Mouse (Mus musculus): ENCODE measurements around the gene Senp1.

Gene Senp1

GRCm38 (mm10) chr15:98107703-98108296 is 14.3 kb upstream of the Senp1 start:
- no peak for DNase-seq (ENCODE audit: low read depth)

DNA sequence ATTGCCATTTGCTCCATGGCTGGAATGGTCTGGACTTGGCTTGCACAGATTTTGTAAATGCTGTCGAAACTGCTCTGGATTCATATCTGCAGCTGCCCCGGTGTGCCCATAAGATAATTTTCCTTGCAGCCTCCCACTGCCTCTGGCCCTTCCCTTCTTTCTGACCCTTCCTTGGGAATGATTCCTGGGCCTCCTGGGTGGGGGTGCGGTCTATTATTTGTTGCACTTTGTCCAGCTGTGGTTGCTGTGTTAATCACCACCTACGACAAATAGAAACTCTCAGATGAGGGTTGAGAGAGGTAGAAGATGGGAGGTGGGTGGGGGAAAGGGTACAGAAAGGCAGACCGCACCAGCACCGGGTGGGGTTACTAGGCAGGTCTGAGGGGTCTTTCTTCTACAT is 13.7 kb upstream of the Senp1 start:
- DNase-seq (ENCODE audit: low read depth), result no peak

DNA sequence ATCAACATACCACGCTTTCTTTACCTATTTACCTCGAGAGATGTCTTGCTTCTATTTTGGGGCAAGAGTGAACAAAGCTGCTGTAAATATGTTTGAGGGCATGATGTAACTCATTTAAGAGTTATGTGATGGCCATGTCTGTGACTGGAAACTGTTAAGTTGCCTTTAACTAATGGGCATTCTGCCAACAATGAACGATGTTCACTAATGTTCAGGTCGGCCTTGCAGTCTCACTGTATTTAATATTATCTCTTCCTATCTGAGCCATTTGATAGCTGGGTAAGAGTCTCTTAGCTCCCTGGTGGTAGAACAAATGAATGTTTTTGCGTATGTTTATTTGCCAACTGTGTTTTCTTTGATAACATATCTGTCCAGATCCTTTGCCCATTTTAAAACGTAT is 13.0 kb upstream of the Senp1 start:
- DNase-seq (ENCODE audit: low read depth), result no peak

GRCm38 (mm10) chr15:98102401-98102800 is 8.9 kb upstream of the Senp1 start:
- DNase-seq (ENCODE audit: low read depth), result no peak

GRCm38 (mm10) chr15:98098519-98098918 is 5.0 kb upstream of the Senp1 start:
- DNase-seq (ENCODE audit: low read depth), result no peak

DNA sequence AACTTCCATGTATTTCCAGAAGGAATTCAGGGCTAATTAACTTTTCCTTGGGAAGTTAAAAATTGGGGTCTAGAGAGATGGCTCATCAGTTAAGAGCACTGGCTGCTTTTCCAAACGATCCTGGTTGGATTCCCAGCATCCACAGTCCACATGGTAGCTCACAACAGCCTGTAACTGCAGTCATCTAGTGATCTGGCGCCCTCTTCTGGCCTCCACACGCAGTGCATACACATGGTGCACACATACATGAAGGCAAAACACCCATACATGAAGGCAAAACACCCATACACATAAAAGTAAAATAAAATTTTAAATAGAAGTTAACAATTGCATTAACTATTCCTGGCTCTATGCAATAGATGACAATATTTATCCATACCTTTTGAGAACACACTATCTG is 3.4 kb upstream of the Senp1 start:
- no peak for DNase-seq (ENCODE audit: low read depth)

- no peak for DNase-seq (ENCODE audit: low read depth)
Observed at GRCm38 (mm10) chr15:98094905-98095304, 1.4 kb upstream of the Senp1 start.

DNA sequence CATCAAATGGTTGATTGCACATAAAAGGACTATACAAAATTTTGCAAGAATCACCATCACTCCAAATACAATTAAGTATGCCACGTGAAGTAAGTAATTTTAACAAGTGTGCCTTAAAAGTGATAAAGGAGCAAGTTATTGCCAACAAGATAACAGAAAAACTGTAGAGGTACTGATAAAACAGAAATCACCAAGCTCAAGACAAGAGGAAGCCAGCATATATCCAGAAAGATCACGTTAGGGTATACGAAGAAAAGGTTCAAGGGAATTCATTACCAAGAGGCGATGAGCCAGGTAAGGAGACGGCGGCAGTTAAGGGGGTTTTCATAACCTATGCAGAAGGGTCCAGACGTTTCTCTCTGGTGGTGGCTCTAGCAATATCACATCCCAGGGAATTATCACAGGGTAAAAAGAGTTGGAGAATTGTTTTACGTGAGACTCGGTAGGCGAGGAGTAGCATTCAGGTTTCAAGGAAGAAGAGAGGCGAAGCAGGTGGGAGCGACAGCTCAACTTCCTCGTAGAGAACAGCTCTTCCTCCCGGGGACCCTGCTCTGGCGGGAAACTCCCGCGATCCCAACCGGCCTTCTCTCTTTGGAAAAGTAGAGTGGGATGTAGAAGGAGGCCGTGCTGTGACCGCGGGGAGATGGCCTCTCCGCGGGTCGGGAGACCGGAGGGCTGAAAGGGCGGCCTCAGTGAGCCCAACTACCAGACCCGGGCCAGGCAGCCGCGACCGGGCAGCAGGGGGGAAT is 998 bp downstream of the Senp1 start, which contains the start of gene Pfkm:
Gene Pfkm (plus strand): TSS at position 218 of the 749 bp plus-strand sequence.
- DNase-seq (ENCODE audit: low read depth), result no peak

DNA sequence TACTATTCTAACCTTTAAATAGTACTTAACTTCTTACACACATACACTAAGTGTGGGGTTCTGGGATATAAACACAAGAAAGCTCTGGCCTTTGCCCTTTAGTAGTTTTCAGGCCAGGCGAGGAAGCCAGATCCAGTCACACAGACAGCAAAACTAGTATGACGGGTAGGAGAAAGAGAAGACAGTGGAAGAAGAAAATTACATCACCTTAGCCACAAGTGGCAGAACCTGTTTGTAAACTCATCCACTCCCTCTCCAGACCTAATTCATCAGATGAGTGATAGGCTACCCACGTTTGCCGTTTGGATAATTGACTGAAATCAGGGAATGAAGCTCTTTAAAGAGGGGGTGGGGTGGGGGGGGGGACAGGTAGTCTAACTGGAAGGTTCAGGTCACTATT is 1.7 kb downstream of the Senp1 start:
- DNase-seq (ENCODE audit: low read depth), result no peak

DNA sequence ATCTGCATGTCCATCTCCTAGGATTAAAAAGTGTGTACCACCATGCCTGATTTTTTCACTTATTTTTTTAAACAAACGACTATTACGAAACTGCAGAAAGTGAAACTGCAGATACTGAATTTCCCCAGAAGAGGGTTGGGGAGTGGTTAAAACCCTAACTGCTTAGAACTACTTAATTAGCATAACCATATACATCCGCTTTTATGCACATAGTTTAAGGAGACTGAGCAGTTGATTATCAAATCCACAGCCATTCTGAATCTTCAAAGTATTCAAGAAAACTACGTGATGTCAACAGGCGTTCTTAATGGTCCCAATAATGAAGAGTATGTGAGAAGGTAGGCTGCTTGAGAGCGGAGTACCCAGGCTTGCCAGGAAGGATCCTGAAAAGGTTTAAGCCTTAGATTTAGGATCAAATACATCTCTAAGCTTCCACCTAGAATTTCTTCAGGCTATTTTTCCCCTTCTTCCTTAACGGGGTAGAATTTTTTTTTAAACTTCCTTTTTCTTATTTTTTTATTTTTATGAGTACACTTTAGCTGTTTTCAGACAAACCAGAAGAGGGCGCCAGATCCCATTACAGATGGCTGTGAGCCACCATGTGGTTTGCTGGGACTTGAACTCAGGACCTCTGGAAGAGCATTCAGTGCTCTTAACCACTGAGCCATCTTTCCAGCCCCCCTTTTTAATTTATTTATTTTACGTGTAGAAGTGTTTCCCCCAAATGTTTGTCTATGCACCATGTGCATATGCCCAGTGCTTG is 3.9 kb downstream of the Senp1 start:
- no peak for DNase-seq (ENCODE audit: low read depth)

DNA sequence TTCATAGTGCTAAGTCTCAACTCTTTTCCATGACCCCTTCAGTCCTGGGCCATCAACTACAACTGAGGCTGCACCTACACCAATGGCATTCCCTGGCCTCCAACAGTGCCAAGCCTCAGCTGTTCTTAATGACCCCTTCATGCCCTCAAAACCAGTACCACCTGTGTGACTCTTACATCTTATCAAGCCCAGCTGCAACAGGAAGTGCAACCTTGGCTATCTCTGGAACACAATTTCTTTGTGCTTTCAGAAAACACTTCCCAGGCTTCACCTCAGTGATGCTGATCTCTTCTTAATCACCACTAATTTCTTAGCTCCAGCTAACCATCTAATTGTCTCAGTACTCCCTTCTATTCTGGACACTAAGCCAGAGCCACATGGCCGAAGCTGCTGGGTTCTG is 4.7 kb downstream of the Senp1 start:
- no peak for DNase-seq (ENCODE audit: low read depth)

DNA sequence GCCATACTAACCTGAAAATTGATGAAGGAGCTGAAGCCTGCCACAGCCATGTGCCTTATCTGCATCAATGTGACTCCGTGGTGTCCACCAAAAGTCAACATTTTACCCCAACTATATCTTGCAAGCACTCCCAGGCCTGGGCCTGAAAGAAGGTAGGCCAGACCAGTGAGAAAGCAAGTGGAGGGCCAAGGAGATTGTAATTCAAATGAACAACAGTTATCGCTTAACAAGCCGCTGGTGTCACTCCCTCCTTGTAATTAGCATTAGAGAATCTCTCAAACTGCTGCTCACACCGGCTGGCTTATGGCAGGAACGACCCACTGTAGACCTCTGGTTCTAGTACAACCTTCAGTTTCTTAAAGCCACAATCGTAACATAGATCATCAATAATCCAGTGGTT is 16.6 kb downstream of the Senp1 start:
- DNase-seq (ENCODE audit: low read depth), result no peak

DNA sequence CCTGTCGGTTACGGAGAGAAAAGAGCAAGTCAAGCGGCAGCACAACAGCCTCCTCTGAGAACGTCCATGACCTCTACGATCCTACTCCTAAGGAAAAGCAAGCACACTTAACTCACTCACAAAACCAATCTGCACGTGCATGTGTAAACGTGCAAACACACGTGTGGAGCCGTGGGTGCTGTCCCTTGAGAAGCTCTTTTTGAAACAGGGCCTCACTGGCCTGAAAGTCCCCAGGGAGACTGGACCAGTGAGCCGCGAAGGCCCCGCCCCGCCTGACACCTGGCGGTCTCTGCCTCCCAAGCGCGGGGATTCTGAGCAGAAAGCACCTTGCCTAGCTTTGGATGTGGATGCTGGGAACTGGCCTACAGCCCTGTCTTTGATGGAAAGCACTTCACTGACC is 18.5 kb downstream of the Senp1 start:
- DNase-seq (ENCODE audit: low read depth), result no peak

DNA sequence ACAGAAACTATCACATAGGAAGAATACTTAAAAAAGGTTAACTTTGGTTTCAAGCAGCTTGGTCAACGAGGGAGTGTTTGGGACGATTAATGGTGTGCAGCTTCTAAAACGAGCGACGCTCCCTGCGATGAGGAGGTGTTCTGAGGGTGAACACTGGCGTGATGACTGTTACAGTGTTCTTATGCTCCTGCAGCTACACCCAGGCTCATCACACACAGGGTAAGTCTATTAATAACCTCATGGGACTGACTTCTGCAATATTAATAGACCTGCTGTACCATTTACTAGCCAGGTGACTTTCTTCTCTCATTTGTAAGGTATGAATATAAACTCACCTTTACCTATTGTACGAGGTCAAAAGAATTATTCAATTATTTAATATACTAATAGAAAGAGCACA is 19.0 kb downstream of the Senp1 start:
- DNase-seq (ENCODE audit: low read depth), result no peak

DNA sequence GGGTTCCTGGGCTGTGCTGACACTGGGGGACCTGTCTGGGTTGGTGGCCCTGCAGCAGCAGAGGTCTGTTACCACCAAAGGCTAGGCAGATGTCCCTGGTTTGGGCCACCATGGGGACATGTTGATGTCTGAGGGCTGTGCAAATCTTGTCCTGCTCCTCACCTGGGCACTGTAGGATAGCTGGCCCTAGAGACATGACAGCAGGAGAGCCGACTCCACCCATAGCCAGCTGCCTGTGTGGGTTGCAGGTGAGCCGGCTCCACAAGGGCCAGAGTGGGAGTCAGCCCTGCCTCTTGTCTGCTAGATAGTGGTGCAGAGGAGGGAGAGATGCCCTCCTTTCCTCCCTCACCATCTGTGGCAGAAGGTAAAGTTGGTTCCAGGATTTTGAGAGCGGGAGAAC is 23.2 kb downstream of the Senp1 start:
- DNase-seq (ENCODE audit: low read depth), result no peak

- DNase-seq (ENCODE audit: low read depth), result no peak
Observed at GRCm38 (mm10) chr15:98069566-98070245, 23.8 kb downstream of the Senp1 start.

GRCm38 (mm10) chr15:98068506-98068905 is 25.0 kb downstream of the Senp1 start:
- DNase-seq (ENCODE audit: low read depth), result no peak

DNA sequence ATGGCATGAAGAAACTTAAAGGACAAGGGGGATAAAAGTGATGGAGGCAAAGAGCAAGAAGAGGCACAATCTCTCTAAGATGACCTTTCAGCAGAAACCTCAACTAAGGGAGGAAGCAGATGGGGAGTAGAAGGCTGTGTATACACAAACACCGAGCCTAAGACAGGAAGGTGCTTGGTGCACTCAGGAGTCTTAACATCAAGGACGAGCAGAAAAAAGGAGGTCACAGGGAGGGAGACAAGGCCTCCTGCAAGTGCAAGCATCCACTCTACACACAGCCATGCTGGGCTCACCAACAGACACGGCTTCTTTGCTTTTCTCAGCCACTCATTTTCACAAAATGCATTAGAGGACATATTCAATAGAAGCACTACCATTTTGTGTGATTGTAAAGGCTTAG is 26.1 kb downstream of the Senp1 start:
- DNase-seq (ENCODE audit: low read depth), result no peak

DNA sequence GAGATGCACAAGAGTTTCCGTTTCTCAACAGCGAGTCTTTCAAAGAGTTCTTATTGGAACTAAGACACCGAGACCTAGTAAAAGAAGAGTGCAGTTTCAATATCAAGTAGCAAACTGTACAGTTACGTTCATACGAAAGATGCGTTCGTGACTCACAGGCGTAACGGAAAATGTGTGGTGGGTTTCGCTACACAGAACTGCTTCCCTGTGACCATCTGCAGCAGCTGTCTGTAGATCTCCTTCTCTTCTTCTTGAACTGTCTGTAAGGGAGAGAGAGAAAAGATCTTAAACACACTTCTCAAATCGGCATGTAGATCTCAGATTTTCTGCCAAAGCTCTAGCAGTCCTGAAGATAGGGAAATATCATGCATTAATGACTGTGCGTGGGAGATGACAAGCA is 26.9 kb downstream of the Senp1 start:
- no peak for DNase-seq (ENCODE audit: low read depth)

GRCm38 (mm10) chr15:98065881-98066280 is 27.7 kb downstream of the Senp1 start:
- no peak for DNase-seq (ENCODE audit: low read depth)

GRCm38 (mm10) chr15:98055246-98055645 is 38.3 kb downstream of the Senp1 start:
- peak; percentile 29 for DNase-seq (ENCODE audit: low read depth)

DNA sequence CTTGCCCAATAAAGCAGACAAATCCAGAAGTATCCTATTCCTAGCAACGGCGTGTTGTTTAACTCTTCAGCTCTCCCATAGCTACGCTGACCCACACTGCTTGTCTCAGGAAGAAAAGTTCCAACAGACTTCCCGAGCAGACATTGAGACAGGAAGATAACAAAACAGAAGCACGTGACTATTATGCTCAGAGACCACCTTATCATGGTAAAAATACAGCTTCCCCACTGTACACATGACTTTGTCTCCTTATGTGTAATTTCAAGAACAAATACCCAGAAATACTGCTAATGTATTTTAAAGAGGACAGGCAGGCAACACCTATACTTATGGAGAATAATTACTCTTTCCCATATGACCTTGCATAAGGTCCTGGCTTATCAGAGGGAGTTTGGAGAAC is 41.9 kb downstream of the Senp1 start:
- DNase-seq (ENCODE audit: low read depth), result no peak
